Mouse (Mus musculus): Measurements from ENCODE around the gene Ccdc158.

GRCm38 (mm10) chr5:92621883-92622282 lies 53.2 kb downstream of the Ccdc158 start:
- TF ChIP-seq POLR2A (IDR thresholded peaks at IDR 0.05; ENCODE audit: borderline replicate concordance, extremely low read depth, low read depth, low read length) (no peak), CTCF (IDR thresholded peaks at IDR 0.05; ENCODE audit: insufficient read depth, low read length) (no peak)
